Mouse (Mus musculus): ENCODE results near the gene E030025P04Rik. TPM values are rescaled to one million over a fixed set of nuclear protein-coding genes. Genes with fewer than 3 reads are reported as not detected.

Gene E030025P04Rik
- polyA plus RNA-seq (2012; rRNA removed): not detected in 2 replicates

DNA sequence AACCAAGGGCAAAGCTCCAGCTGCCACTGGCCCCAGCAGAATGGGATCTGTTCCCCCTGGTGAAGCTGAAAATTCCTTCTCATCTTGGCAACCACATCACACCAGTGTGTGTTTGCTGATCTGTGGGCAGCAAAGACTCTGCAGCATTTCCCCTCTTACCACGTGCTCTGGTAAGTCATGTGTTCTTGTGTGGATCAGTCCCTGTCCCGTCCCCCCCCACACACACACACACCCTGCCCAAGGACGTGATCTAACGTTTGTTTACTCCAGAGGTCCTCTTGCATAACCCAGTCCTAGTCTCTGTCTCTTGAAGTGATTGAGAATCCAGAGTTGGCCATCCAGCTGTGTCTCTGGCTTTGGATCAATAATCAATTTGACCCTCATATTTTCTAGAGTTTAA lies at the start of gene E030025P04Rik:
Gene E030025P04Rik (minus strand): TSS at position 134 of the 400 bp plus-strand sequence.

Other genes with a start within 250 kb of the E030025P04Rik start
- gene Axin2, start 224.0 kb downstream of the E030025P04Rik start, polyA plus RNA-seq (2012; rRNA removed): 23.3 and 23.4 TPM in 2 replicates
- 23.5 and 23.9 TPM in 2 replicates for gene Rgs9, start 153.8 kb upstream of the E030025P04Rik start, polyA plus RNA-seq (2012; rRNA removed)
- 26.6 and 27.5 TPM in 2 replicates for gene Gna13, start 218.5 kb upstream of the E030025P04Rik start, polyA plus RNA-seq (2012; rRNA removed)